Mouse (Mus musculus): ENCODE data around the gene Smco2. TPM values are rescaled to one million over a fixed set of nuclear protein-coding genes. Genes with fewer than 3 reads are reported as not detected.

The Smco2 gene
- not detected in 2 replicates for polyA plus RNA-seq (2015; fragmentation: Nextera tagmentation; extraction: Ambion mirVana)

GRCm38 (mm10) chr6:146850050-146850449 is at the start of gene Smco2:
Gene Smco2 (plus strand): TSS chr6:146850104.
- no peak for ATAC-seq (ENCODE audit: extremely low read depth, insufficient number of reproducible peaks, low FRiP score, low TSS enrichment)
- Histone ChIP-seq H3K36me3 (no peaks in the 10 kb centered on the region), H3K4me1 (peaks cover 37% of the 10 kb centered on the region), H3K27ac (replicated peaks) (no peak within 1 kb of the TSS), H3K27me3 (replicated peaks) (no peaks in the 10 kb centered on the region), H3K9ac (no peak within 1 kb of the TSS), H3K4me2 (no peak within 1 kb of the TSS), H3K4me3 (no peak within 1 kb of the TSS), H3K9me3 (0 out of 2 replicates have a peak, but pooled peaks cover under 1% of the 10 kb centered on the region)
- 71% methylated on average over 4 of the region's 4 CpGs for WGBS

- peaks cover 66% of the 10 kb centered on the region for H3K36me3 ChIP-seq
- ATAC-seq (ENCODE audit: extremely low read depth, insufficient number of reproducible peaks, low FRiP score, low TSS enrichment), result no peak
Measured at GRCm38 (mm10) chr6:146809991-146810390, 39.9 kb upstream of the Smco2 start.

GRCm38 (mm10) chr6:146813007-146813406 is 36.9 kb upstream of the Smco2 start:
- no peaks in the 10 kb centered on the region for H3K27me3 ChIP-seq (replicated peaks)
- no peak overlapping the region for H3K4me3 ChIP-seq
- no peaks in the 10 kb centered on the region for H3K4me1 ChIP-seq
- H3K4me2 ChIP-seq, result no peak overlapping the region
- H3K27ac ChIP-seq (replicated peaks), result no peak overlapping the region
- no peak for ATAC-seq (ENCODE audit: extremely low read depth, insufficient number of reproducible peaks, low FRiP score, low TSS enrichment)
- H3K9ac ChIP-seq, result no peak overlapping the region
- no peaks in the 10 kb centered on the region for H3K9me3 ChIP-seq
- peaks cover 55% of the 10 kb centered on the region for H3K36me3 ChIP-seq
- WGBS, result 79% methylated on average over 5 of the region's 5 CpGs

More at GRCm38 (mm10) chr6:146809991-146810390, 39.9 kb upstream of the Smco2 start:
- Histone ChIP-seq H3K4me3 (no peak overlapping the region), H3K4me1 (peaks cover 4% of the 10 kb centered on the region), H3K9me3 (no peaks in the 10 kb centered on the region), H3K4me2 (no peak overlapping the region), H3K9ac (no peak overlapping the region), H3K27ac (replicated peaks) (no peak overlapping the region), H3K27me3 (replicated peaks) (no peaks in the 10 kb centered on the region)
- 91% methylated on average over 6 of the region's 6 CpGs for WGBS

GRCm38 (mm10) chr6:146820177-146820965 is 29.5 kb upstream of the Smco2 start:
- 80% methylated on average over 29 of the region's 29 CpGs for WGBS
- no peaks in the 10 kb centered on the region for H3K27me3 ChIP-seq (replicated peaks)
- ATAC-seq (ENCODE audit: extremely low read depth, insufficient number of reproducible peaks, low FRiP score, low TSS enrichment), result no peak

GRCm38 (mm10) chr6:146821958-146822357 is 27.9 kb upstream of the Smco2 start:
- ATAC-seq (ENCODE audit: extremely low read depth, insufficient number of reproducible peaks, low FRiP score, low TSS enrichment), result no peak
- H3K9ac ChIP-seq, result no peak overlapping the region
- no peaks in the 10 kb centered on the region for H3K9me3 ChIP-seq
- H3K27me3 ChIP-seq (replicated peaks), result no peaks in the 10 kb centered on the region
- H3K36me3 ChIP-seq, result peaks cover 23% of the 10 kb centered on the region
- 84% methylated on average over 13 of the region's 13 CpGs for WGBS
- no peak overlapping the region for H3K4me2 ChIP-seq
- no peak overlapping the region for H3K4me3 ChIP-seq
- H3K4me1 ChIP-seq, result no peaks in the 10 kb centered on the region
- H3K27ac ChIP-seq (replicated peaks), result no peak overlapping the region

More at GRCm38 (mm10) chr6:146820177-146820965, 29.5 kb upstream of the Smco2 start:
- no peak overlapping the region for H3K9ac ChIP-seq
- H3K9me3 ChIP-seq, result no peaks in the 10 kb centered on the region
- H3K4me2 ChIP-seq, result no peak overlapping the region
- H3K4me3 ChIP-seq, result no peak overlapping the region
- H3K4me1 ChIP-seq, result no peaks in the 10 kb centered on the region
- peaks cover 28% of the 10 kb centered on the region for H3K36me3 ChIP-seq
- H3K27ac ChIP-seq (replicated peaks), result no peak overlapping the region

GRCm38 (mm10) chr6:146824727-146825486 is 25.0 kb upstream of the Smco2 start:
- 40% methylated on average over 16 of the region's 16 CpGs for WGBS
- Histone ChIP-seq H3K9me3 (no peaks in the 10 kb centered on the region), H3K4me1 (no peaks in the 10 kb centered on the region), H3K27ac (replicated peaks) (no peak overlapping the region), H3K27me3 (replicated peaks) (no peaks in the 10 kb centered on the region), H3K9ac (no peak overlapping the region), H3K4me2 (no peak overlapping the region), H3K4me3 (no peak overlapping the region), H3K36me3 (peaks cover 32% of the 10 kb centered on the region)
- no peak for ATAC-seq (ENCODE audit: extremely low read depth, insufficient number of reproducible peaks, low FRiP score, low TSS enrichment)

GRCm38 (mm10) chr6:146825487-146825773 is 24.5 kb upstream of the Smco2 start:
- no peak for ATAC-seq (ENCODE audit: extremely low read depth, insufficient number of reproducible peaks, low FRiP score, low TSS enrichment)

GRCm38 (mm10) chr6:146831320-146831719 is 18.6 kb upstream of the Smco2 start:
- no peak overlapping the region for H3K27ac ChIP-seq (replicated peaks)
- ATAC-seq (ENCODE audit: extremely low read depth, insufficient number of reproducible peaks, low FRiP score, low TSS enrichment), result no peak
- H3K4me3 ChIP-seq, result no peak overlapping the region
- H3K9ac ChIP-seq, result no peak overlapping the region
- peaks cover 13% of the 10 kb centered on the region; the same call in 1 of the 2 replicates for H3K36me3 ChIP-seq
- no peaks in the 10 kb centered on the region for H3K9me3 ChIP-seq
- peaks cover 21% of the 10 kb centered on the region for H3K4me1 ChIP-seq
- H3K4me2 ChIP-seq, result no peak overlapping the region
- WGBS, result 86% methylated on average over 12 of the region's 12 CpGs
- no peaks in the 10 kb centered on the region for H3K27me3 ChIP-seq (replicated peaks)

More at GRCm38 (mm10) chr6:146825487-146825773, 24.5 kb upstream of the Smco2 start:
- Histone ChIP-seq H3K4me2 (no peak overlapping the region), H3K27ac (replicated peaks) (no peak overlapping the region), H3K4me3 (no peak overlapping the region), H3K27me3 (replicated peaks) (no peaks in the 10 kb centered on the region), H3K9me3 (no peaks in the 10 kb centered on the region), H3K36me3 (peaks cover 32% of the 10 kb centered on the region), H3K9ac (no peak overlapping the region), H3K4me1 (no peaks in the 10 kb centered on the region)
- 68% methylated on average over 1 of the region's 1 CpGs for WGBS

GRCm38 (mm10) chr6:146833485-146834314 is 16.2 kb upstream of the Smco2 start:
- no peak for ATAC-seq (ENCODE audit: extremely low read depth, insufficient number of reproducible peaks, low FRiP score, low TSS enrichment)
- no peak overlapping the region for H3K27ac ChIP-seq (replicated peaks)

GRCm38 (mm10) chr6:146834342-146834741 is 15.6 kb upstream of the Smco2 start:
- H3K27me3 ChIP-seq (replicated peaks), result no peaks in the 10 kb centered on the region
- H3K36me3 ChIP-seq, result peaks cover 4% of the 10 kb centered on the region; the same call in 1 of the 2 replicates
- no peak overlapping the region for H3K4me3 ChIP-seq
- H3K9ac ChIP-seq, result no peak overlapping the region
- H3K4me1 ChIP-seq, result peaks cover 30% of the 10 kb centered on the region
- ATAC-seq (ENCODE audit: extremely low read depth, insufficient number of reproducible peaks, low FRiP score, low TSS enrichment), result no peak
- no peak overlapping the region for H3K4me2 ChIP-seq
- no peaks in the 10 kb centered on the region; the same call in 1 of the 2 replicates for H3K9me3 ChIP-seq
- 53% methylated on average over 3 of the region's 3 CpGs for WGBS
- H3K27ac ChIP-seq (replicated peaks), result no peak overlapping the region

More at GRCm38 (mm10) chr6:146833485-146834314, 16.2 kb upstream of the Smco2 start:
- 64% methylated on average over 6 of the region's 6 CpGs for WGBS
- Histone ChIP-seq H3K4me3 (no peak overlapping the region), H3K4me2 (no peak overlapping the region), H3K9me3 (no peaks in the 10 kb centered on the region; the same call in 1 of the 2 replicates), H3K4me1 (peaks cover 30% of the 10 kb centered on the region), H3K27me3 (replicated peaks) (no peaks in the 10 kb centered on the region), H3K36me3 (peaks cover 4% of the 10 kb centered on the region; the same call in 1 of the 2 replicates), H3K9ac (no peak overlapping the region)

- H3K4me2 ChIP-seq, result no peak overlapping the region
- no peaks in the 10 kb centered on the region; the same call in 1 of the 2 replicates for H3K9me3 ChIP-seq
- peaks cover 4% of the 10 kb centered on the region; the same call in 1 of the 2 replicates for H3K36me3 ChIP-seq
- ATAC-seq (ENCODE audit: extremely low read depth, insufficient number of reproducible peaks, low FRiP score, low TSS enrichment), result no peak
- H3K4me1 ChIP-seq, result peaks cover 30% of the 10 kb centered on the region
- H3K9ac ChIP-seq, result peak overlapping the region; percentile 33; the same call in 1 of the 2 replicates
- no peak overlapping the region for H3K4me3 ChIP-seq
- no peaks in the 10 kb centered on the region for H3K27me3 ChIP-seq (replicated peaks)
- WGBS, result 9% methylated on average over 4 of the region's 4 CpGs
- peak overlapping the region; percentile 76 for H3K27ac ChIP-seq (replicated peaks)
Measured at GRCm38 (mm10) chr6:146835784-146836183, 14.1 kb upstream of the Smco2 start.

Data from heart, embryonic 13.5 days (tissue).